Mouse (Mus musculus): ENCODE measurements around the gene Ppp1r13b. TPM values are rescaled to one million over a fixed set of nuclear protein-coding genes. Genes with fewer than 3 reads are reported as not detected.

Gene Ppp1r13b
- polyA plus RNA-seq, 1 experiment from 2014 or later = 12.5 TPM

GRCm38 (mm10) chr12:111803538-111803937 lies 104.4 kb downstream of the Ppp1r13b start:
- Histone ChIP-seq H3K36me3 (peaks cover 99% of the 10 kb centered on the region), H3K4me2 (no peak overlapping the region)
- ATAC-seq (ENCODE audit: extremely low read depth, insufficient number of reproducible peaks, low FRiP score, low TSS enrichment) = no peak

DNA sequence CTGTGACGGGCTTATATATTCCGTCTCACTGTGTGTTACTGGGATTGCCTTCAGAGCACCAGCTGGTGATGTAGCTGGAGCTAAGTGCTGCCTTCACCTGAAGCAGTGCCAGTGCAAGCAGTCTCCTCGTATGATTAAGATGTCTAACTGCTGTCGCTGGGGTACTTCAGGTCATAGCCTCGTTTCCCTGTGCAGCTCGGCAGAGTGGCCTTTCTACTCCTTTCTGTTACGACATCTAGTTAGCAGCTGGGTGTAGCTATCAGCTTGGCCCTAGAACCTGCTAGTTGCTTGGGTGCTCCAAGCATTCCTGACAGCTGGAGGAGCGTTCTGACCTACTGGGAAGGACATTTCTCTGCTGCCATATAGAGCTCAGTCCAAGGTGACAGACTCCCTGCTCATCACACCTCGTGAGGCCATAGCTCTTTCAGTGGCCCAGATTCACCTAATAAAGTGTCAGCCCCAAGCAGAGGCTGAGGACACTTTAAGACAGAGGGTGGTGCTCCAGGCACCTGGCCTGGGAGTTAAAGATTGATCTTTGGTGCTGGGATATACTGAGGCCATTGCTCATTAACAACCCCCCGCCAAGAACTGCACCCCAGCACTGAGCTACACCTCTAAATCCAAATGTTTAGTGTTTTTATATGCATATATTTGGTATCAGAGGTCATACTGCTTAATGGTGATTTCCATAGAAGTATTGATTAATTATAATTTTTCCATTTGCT lies 107.3 kb downstream of the Ppp1r13b start:
- Histone ChIP-seq H3K4me2 (no peak overlapping the region), H3K4me3 (no peak overlapping the region), H3K4me1 (0 out of 2 replicates have a peak, but pooled peaks cover 7% of the 10 kb centered on the region), H3K36me3 (peaks cover 98% of the 10 kb centered on the region), H3K9me3 (no peaks in the 10 kb centered on the region), H3K27ac (replicated peaks) (0 out of 2 replicates have a peak overlapping the region, but pooled peaks have one; percentile 33), H3K9ac (no peak overlapping the region), H3K27me3 (replicated peaks) (no peaks in the 10 kb centered on the region)
- no peak for ATAC-seq (ENCODE audit: extremely low read depth, insufficient number of reproducible peaks, low FRiP score, low TSS enrichment)
- WGBS = 65% methylated on average over 10 of the region's 10 CpGs

More at GRCm38 (mm10) chr12:111803538-111803937, 104.4 kb downstream of the Ppp1r13b start:
- H3K9me3 ChIP-seq = no peaks in the 10 kb centered on the region
- H3K9ac ChIP-seq = no peak overlapping the region
- H3K4me3 ChIP-seq = no peak overlapping the region
- no peaks in the 10 kb centered on the region for H3K27me3 ChIP-seq (replicated peaks)
- H3K4me1 ChIP-seq = 0 out of 2 replicates have a peak, but pooled peaks cover 7% of the 10 kb centered on the region
- H3K27ac ChIP-seq (replicated peaks) = no peak overlapping the region
- WGBS = 86% methylated on average over 5 of the region's 5 CpGs

DNA sequence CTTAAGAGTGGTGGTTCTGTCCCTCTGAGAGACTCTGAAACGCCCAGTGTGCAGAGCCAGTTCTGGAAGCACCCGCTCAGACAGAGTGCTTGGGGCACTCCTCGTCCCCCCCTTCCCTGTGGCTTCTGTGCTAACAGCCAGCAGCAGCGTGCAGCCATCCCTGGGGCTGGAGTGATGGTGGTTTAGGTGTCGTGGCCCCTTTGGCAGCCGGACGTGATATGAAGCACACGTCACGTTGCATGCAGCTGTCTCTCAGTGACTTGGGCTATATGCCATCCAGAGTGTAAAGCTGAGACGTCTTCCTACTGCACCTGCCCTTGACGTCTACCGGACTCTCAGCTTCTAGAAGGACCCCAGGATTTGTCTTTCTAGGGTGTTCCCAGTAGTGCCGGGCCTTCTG lies 109.4 kb downstream of the Ppp1r13b start:
- Histone ChIP-seq H3K9me3 (no peaks in the 10 kb centered on the region), H3K9ac (no peak overlapping the region), H3K4me3 (no peak overlapping the region), H3K27ac (replicated peaks) (no peak overlapping the region), H3K4me1 (0 out of 2 replicates have a peak, but pooled peaks cover 12% of the 10 kb centered on the region), H3K4me2 (no peak overlapping the region), H3K27me3 (replicated peaks) (no peaks in the 10 kb centered on the region), H3K36me3 (peaks cover 98% of the 10 kb centered on the region)
- 87% methylated on average over 13 of the region's 13 CpGs for WGBS
- no peak for ATAC-seq (ENCODE audit: extremely low read depth, insufficient number of reproducible peaks, low FRiP score, low TSS enrichment)

GRCm38 (mm10) chr12:111797251-111797650 lies 110.7 kb downstream of the Ppp1r13b start:
- H3K9ac ChIP-seq = 0 out of 2 replicates have a peak overlapping the region, but pooled peaks have one; percentile 15
- H3K9me3 ChIP-seq = no peaks in the 10 kb centered on the region
- no peaks in the 10 kb centered on the region for H3K27me3 ChIP-seq (replicated peaks)
- ATAC-seq (ENCODE audit: extremely low read depth, insufficient number of reproducible peaks, low FRiP score, low TSS enrichment) = no peak
- no peak overlapping the region for H3K4me2 ChIP-seq
- WGBS = 87% methylated on average over 8 of the region's 8 CpGs
- H3K4me3 ChIP-seq = no peak overlapping the region
- no peak overlapping the region for H3K27ac ChIP-seq (replicated peaks)
- peaks cover 98% of the 10 kb centered on the region for H3K36me3 ChIP-seq
- H3K4me1 ChIP-seq = 0 out of 2 replicates have a peak, but pooled peaks cover 13% of the 10 kb centered on the region

DNA sequence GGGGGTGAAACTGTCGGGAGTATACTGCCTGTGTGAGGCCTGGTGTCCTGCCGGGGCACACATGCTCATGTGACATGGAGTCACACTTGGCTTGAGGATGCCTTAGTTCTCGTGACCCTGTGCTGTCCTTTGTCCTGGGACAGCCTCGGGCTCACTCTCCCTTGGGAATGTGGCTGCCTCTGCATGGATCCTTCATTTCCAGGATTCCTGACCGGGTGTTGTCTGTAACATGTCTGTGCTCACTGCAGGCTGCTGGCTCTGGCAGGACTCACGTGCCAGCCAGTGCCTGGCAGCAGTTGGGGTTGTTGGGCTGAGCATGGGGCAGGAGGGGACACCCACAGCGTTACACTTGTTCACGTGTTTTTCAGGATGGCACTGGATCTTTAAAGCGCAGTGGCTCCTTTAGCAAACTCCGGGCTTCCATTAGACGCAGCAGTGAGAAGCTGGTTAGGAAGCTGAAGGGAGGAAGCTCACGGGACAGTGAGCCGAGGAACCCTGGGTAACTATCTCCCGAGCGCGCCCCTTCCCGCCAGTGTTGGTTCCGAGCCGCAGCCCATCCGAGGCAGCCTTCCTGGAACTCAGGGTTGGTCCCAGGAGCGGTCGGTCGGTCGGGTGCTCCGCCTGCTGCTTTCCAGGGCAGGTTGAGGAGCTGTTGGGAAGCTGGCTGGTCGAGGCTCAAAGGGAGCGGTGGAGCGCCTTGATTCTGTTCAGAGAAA lies 112.6 kb downstream of the Ppp1r13b start:
- no peaks in the 10 kb centered on the region for H3K27me3 ChIP-seq (replicated peaks)
- no peak overlapping the region for H3K9ac ChIP-seq
- H3K4me1 ChIP-seq = 0 out of 2 replicates have a peak, but pooled peaks cover 7% of the 10 kb centered on the region
- H3K36me3 ChIP-seq = peaks cover 98% of the 10 kb centered on the region
- H3K4me2 ChIP-seq = no peak overlapping the region
- no peak for ATAC-seq (ENCODE audit: extremely low read depth, insufficient number of reproducible peaks, low FRiP score, low TSS enrichment)
- no peak overlapping the region for H3K4me3 ChIP-seq
- no peaks in the 10 kb centered on the region for H3K9me3 ChIP-seq
- no peak overlapping the region for H3K27ac ChIP-seq (replicated peaks)
- WGBS = 87% methylated on average over 28 of the region's 28 CpGs

DNA sequence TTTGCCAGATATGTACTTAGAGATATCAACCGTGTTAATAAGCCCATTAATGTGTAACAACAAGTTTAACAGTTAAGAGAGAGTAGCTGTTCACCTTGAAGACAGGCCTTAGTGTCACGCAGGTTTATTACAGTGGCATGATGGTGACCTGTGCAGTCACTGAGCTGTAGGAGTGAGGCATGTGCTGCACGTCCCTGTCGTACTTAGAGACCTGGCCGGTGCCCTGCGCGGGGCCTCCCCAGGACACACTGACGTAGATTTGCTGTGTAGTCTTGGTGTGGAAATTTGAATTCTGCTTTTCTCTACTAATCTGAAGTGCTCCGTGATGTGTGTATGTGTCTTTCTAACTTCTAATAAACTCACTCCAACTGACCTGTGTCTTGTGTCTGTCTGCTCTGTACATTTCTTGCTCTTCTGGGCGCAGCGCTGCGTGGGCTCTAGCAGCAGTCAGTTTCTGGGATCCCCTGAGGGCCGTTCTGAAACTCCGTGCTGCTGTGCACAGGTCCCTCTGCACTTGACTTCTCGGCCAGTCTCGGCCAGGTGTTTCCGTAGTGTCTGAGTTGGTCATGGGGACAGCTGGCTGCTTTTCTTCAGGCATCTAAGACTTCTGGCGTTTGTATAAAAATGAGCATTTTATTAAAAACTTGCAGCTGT lies 113.3 kb downstream of the Ppp1r13b start:
- no peak overlapping the region for H3K4me3 ChIP-seq
- WGBS = 91% methylated on average over 18 of the region's 18 CpGs
- no peaks in the 10 kb centered on the region for H3K9me3 ChIP-seq
- no peaks in the 10 kb centered on the region for H3K27me3 ChIP-seq (replicated peaks)
- peaks cover 98% of the 10 kb centered on the region for H3K36me3 ChIP-seq
- no peak for ATAC-seq (ENCODE audit: extremely low read depth, insufficient number of reproducible peaks, low FRiP score, low TSS enrichment)
- H3K27ac ChIP-seq (replicated peaks) = no peak overlapping the region
- no peak overlapping the region for H3K9ac ChIP-seq
- 0 out of 2 replicates have a peak, but pooled peaks cover 6% of the 10 kb centered on the region for H3K4me1 ChIP-seq
- no peak overlapping the region for H3K4me2 ChIP-seq

DNA sequence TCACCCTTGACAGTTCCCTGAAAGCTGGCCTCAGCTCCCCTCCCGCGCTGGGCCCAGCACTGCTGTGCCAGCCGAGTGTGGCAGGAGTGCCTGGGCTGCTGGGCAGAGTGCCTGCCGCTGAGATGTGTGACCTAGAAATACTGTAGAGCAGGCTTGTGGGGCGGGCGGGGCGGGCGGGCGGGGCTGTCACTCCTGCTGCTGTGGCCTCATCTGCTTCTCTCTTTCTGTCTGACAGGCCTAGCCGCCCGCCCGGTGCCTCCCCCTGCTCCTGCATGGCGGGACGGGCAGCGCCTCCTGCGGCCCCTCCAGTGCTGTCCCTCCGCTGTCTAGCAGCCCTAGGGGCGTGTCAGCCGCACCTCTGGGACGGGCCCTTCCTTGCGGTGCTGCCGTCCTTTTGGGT lies 113.8 kb downstream of the Ppp1r13b start:
- no peaks in the 10 kb centered on the region for H3K9me3 ChIP-seq
- no peak for ATAC-seq (ENCODE audit: extremely low read depth, insufficient number of reproducible peaks, low FRiP score, low TSS enrichment)
- H3K36me3 ChIP-seq = peaks cover 98% of the 10 kb centered on the region
- H3K27ac ChIP-seq (replicated peaks) = no peak overlapping the region
- H3K4me3 ChIP-seq = no peak overlapping the region
- H3K4me2 ChIP-seq = no peak overlapping the region
- WGBS = 74% methylated on average over 21 of the region's 22 CpGs
- H3K27me3 ChIP-seq (replicated peaks) = no peaks in the 10 kb centered on the region
- 0 out of 2 replicates have a peak, but pooled peaks cover 6% of the 10 kb centered on the region for H3K4me1 ChIP-seq
- no peak overlapping the region for H3K9ac ChIP-seq

DNA sequence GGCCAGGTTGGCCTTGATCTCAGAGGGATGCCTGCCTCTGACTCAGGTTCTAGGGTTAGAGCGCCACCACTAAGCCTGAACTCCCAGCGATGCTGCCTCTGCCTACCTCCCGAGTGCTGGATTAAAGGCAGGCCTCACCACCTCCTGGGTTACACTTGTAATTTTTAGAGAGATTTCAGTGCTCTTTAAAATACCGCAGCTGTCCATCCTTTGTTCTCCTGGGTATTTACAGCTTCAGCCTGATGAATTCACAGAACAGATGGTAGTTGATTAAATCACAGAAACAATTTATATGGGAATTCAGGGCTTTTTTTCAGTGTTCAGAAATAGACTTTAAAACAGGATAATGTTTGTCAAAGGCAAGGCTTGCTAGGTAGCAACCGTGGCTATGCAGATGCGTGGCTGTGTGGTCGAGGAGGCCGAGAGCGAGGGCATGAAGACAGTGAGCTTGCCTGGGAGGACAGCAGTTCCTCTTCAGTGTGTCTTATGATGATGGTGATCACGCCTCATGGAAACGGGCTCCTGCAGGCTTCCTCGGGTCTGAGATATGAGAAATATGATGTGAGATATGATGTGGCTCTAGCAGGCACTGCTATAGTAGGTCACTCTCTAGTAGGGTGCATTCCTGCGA lies 116.3 kb downstream of the Ppp1r13b start:
- Histone ChIP-seq H3K9me3 (no peaks in the 10 kb centered on the region), H3K9ac (no peak overlapping the region), H3K36me3 (peaks cover 100% of the 10 kb centered on the region), H3K4me3 (no peak overlapping the region), H3K4me2 (no peak overlapping the region), H3K27ac (replicated peaks) (no peak overlapping the region), H3K27me3 (replicated peaks) (no peaks in the 10 kb centered on the region), H3K4me1 (peaks cover 12% of the 10 kb centered on the region; the same call in 1 of the 2 replicates)
- WGBS = 90% methylated on average over 13 of the region's 13 CpGs
- ATAC-seq (ENCODE audit: extremely low read depth, insufficient number of reproducible peaks, low FRiP score, low TSS enrichment) = no peak

GRCm38 (mm10) chr12:111790631-111791030 lies 117.3 kb downstream of the Ppp1r13b start:
- Histone ChIP-seq H3K27ac (replicated peaks) (no peak overlapping the region), H3K9me3 (no peaks in the 10 kb centered on the region), H3K4me2 (no peak overlapping the region), H3K4me3 (no peak overlapping the region), H3K9ac (no peak overlapping the region), H3K36me3 (peaks cover 100% of the 10 kb centered on the region), H3K27me3 (replicated peaks) (no peaks in the 10 kb centered on the region), H3K4me1 (peaks cover 12% of the 10 kb centered on the region; the same call in 1 of the 2 replicates)
- 87% methylated on average over 7 of the region's 7 CpGs for WGBS
- ATAC-seq (ENCODE audit: extremely low read depth, insufficient number of reproducible peaks, low FRiP score, low TSS enrichment) = no peak

DNA sequence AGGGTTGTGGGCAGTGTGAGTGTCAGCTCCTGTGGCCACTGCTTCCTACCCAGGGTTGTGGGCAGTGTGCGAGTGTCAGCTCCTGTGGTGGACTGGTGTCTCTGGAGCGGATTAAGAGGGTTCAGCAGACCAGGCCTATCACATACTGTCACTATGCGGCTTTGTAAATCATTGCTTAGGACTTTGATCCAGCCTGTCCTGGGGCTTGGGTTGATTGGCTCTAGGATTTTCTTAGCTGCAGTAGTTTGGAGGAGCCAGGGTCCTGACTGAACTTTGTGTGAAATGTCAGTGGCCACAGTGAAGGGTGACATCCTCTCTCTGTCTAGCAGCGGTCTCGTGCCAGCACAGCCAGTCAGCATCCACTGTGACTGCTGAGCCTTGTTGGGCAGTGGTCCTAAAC lies 117.8 kb downstream of the Ppp1r13b start:
- Histone ChIP-seq H3K4me3 (no peak overlapping the region), H3K9ac (no peak overlapping the region), H3K27me3 (replicated peaks) (no peaks in the 10 kb centered on the region), H3K4me2 (no peak overlapping the region), H3K4me1 (peaks cover 12% of the 10 kb centered on the region; the same call in 1 of the 2 replicates), H3K9me3 (no peaks in the 10 kb centered on the region), H3K36me3 (peaks cover 100% of the 10 kb centered on the region), H3K27ac (replicated peaks) (no peak overlapping the region)
- 93% methylated on average over 5 of the region's 5 CpGs for WGBS
- no peak for ATAC-seq (ENCODE audit: extremely low read depth, insufficient number of reproducible peaks, low FRiP score, low TSS enrichment)

GRCm38 (mm10) chr12:111787015-111787414 lies 120.9 kb downstream of the Ppp1r13b start:
- Histone ChIP-seq H3K9ac (no peak overlapping the region), H3K4me2 (no peak overlapping the region), H3K4me1 (peaks cover 6% of the 10 kb centered on the region; the same call in 1 of the 2 replicates), H3K27me3 (replicated peaks) (no peaks in the 10 kb centered on the region), H3K4me3 (no peak overlapping the region), H3K27ac (replicated peaks) (no peak overlapping the region), H3K36me3 (peaks cover 100% of the 10 kb centered on the region), H3K9me3 (no peaks in the 10 kb centered on the region)
- ATAC-seq (ENCODE audit: extremely low read depth, insufficient number of reproducible peaks, low FRiP score, low TSS enrichment) = no peak
- 40% methylated on average over 6 of the region's 6 CpGs for WGBS

Data from heart, embryonic 13.5 days (tissue).